Mouse (Mus musculus): ENCODE results near the gene Snx21.

Snx21 gene

GRCm38 (mm10) chr2:164785481-164786387 is at the start of gene Snx21:
Gene Snx21, plus strand, starts transcription at chr2:164785823.
- DNase-seq = peak; percentile 96

GRCm38 (mm10) chr2:164737377-164738090 is 48.1 kb upstream of the Snx21 start:
- peak; percentile 34 for DNase-seq

- DNase-seq = no peak
These were observed 45.7 kb upstream of the Snx21 start for GRCm38 (mm10) chr2:164739876-164740275.

DNA sequence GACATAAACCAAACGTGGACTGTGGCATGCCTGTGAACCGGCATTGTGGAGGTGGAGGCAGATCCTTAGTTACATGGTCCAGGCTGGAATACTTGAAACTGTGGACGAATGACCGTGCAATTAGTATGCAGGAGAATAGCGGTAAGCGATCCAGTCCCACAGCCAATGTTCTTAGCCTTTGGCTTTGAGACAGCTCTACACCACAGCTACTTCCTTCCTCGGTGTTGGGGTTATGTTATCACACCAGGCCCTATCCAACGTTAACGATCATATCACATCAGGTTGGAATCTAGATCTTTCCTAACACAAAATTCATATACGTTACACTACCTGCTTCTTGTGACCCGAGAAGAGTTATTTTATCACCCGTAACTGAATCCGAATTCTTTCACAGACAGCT is 40.6 kb upstream of the Snx21 start:
- no peak for DNase-seq

GRCm38 (mm10) chr2:164745843-164746479 is 39.7 kb upstream of the Snx21 start, which contains the start of the genes Wfdc3 and Dnttip1:
Gene Wfdc3, minus strand, starts transcription at chr2:164745931.
Gene Dnttip1, plus strand, starts transcription at chr2:164745983.
- peak; percentile 94 for DNase-seq

GRCm38 (mm10) chr2:164746693-164747092 is 38.9 kb upstream of the Snx21 start:
- no peak for DNase-seq

DNA sequence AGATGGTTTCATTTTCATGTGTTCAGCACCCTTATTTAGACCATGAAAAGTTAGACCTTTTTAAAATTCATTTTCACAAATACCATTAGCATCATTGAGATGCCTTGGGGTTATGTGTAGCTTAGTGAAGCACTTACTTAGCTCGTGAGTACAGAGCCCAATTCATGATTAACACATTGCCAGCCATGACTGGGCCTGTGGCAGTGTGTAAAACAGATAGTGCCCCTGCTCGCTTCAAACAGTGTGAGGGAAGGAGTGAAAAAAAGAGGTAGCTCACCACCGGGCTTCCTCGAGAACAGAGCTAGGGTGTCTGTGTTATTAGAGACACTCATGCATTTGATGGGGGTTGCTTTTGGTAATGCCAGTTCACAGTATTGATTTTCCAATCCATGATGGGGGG is 37.4 kb upstream of the Snx21 start:
- DNase-seq = no peak

- no peak for DNase-seq
These were observed 36.6 kb upstream of the Snx21 start for GRCm38 (mm10) chr2:164748991-164749390.

GRCm38 (mm10) chr2:164752454-164752853 is 33.2 kb upstream of the Snx21 start:
- no peak for DNase-seq

- DNase-seq = no peak
These were observed 31.5 kb upstream of the Snx21 start for GRCm38 (mm10) chr2:164754105-164754504.

- no peak for DNase-seq
These were observed 30.8 kb upstream of the Snx21 start for GRCm38 (mm10) chr2:164754800-164755199.

GRCm38 (mm10) chr2:164757841-164758240 is 27.8 kb upstream of the Snx21 start:
- no peak for DNase-seq

GRCm38 (mm10) chr2:164758692-164759091 is 26.9 kb upstream of the Snx21 start:
- no peak for DNase-seq

- no peak for DNase-seq
These were observed 25.4 kb upstream of the Snx21 start for GRCm38 (mm10) chr2:164760059-164760833.

DNA sequence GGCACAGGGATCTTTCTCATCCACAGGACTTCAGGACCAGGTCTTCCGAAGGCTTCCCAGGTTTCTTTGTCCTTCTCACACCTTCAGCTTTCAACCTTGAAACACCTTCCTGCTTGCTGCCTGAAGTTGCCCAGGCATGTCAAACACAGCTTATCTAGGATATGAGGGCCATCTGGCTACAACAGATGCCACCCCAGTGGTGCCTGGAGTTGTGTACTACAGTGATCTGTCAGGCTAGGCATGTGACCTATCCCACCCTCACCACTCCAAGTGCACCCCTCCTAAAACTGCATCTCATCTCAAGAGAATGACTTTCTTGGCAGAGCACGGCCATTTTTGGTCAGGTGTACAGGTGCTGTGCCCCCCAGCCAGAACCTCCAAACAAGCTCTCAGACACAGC is 24.1 kb upstream of the Snx21 start:
- DNase-seq = no peak

GRCm38 (mm10) chr2:164761971-164762370 is 23.7 kb upstream of the Snx21 start:
- DNase-seq = no peak

- DNase-seq = no peak
These were observed 23.0 kb upstream of the Snx21 start for GRCm38 (mm10) chr2:164762593-164762992.

DNA sequence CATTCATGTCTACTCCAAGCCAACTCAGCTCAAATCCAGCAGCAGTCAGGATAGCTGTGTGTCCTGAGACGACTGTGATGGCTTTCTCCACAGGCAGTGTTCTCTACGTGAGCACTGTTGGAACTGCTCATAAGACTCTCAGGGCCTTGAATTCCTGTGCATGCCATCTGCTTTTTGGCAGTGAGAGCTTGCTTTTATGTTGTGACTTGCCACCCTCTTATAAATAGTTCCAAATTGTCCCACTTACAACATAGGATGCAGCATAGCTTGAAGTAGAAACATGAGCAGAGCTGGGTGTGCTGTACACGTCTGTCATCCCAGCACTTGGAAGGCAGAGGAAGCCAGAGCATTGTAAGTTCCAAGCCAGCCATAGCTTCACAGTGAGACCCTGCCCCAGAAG is 19.8 kb upstream of the Snx21 start:
- DNase-seq = no peak

DNA sequence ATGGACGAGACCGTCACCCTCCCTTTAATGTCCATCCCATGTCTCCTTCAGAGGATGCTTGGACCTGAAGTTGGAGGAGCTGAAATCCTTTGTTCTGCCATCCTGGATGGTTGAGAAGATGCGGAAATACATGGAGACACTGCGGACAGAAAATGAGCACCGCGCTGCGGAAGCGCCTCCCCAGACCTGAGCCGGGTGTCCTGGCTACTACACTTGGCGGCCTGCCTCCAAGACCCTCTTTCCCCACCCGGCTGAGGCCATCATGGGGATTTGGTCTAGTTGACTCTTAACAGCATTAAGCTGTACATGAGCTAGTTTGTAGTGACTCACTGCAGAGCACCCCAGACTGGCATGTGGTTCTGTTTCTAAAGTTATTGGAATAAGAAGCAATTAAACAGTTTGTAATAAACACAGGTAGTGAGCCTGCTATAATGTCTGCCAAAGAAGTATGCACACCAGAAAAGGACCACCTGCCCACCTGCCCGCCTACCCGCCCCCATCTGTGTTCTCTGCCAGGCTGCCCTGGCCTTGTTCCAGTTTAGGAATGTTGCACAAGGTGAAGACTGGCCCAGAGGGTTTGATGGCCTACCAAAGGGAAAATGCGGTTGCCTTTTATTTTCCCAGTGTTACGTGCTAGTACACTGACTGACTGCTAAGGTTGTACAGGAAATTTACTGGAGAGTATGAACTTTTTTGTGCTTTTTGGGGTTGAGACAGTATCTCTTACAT is 17.6 kb upstream of the Snx21 start:
- peak; percentile 23 for DNase-seq

GRCm38 (mm10) chr2:164769258-164770037 is 16.2 kb upstream of the Snx21 start, which contains the start of gene Ube2c:
Gene Ube2c, plus strand, starts transcription at chr2:164769898.
- DNase-seq = peak; percentile 99

- peak; percentile 13 for DNase-seq
These were observed 15.3 kb upstream of the Snx21 start for GRCm38 (mm10) chr2:164770279-164770678.

Data from kidney, adult 9 months (tissue).